Mouse (Mus musculus): ENCODE results near the gene Ascl2. TPM values are rescaled to one million over a fixed set of nuclear protein-coding genes. Genes with fewer than 3 reads are reported as not detected.

Gene Ascl2
- polyA plus RNA-seq (2017; shearing (Covaris generic)): 0.31 TPM

GRCm38 (mm10) chr7:142968809-142969511, at the start of gene Ascl2:
Ascl2 (minus strand) TSS chr7:142969264.

GRCm38 (mm10) chr7:143004727-143005343, 35.8 kb upstream of the Ascl2 start, which contains the start of gene Tspan32:
Tspan32 (plus strand) TSS chr7:143005046.

GRCm38 (mm10) chr7:142931028-142931427, 38.0 kb downstream of the Ascl2 start, which contains the start of gene Th:
Th (minus strand) TSS chr7:142931128.

Other genes starting within 250 kb of the Ascl2 start
- gene Ins2, start 225.9 kb downstream of the Ascl2 start, polyA plus RNA-seq (2017; shearing (Covaris generic)): not detected
- not detected for gene Th, start 38.1 kb downstream of the Ascl2 start, polyA plus RNA-seq (2017; shearing (Covaris generic))
- 96.9 TPM for gene Tspan32, start 35.8 kb upstream of the Ascl2 start, polyA plus RNA-seq (2017; shearing (Covaris generic))
- 28.6 TPM for gene Cd81, start 83.5 kb upstream of the Ascl2 start, polyA plus RNA-seq (2017; shearing (Covaris generic))
- 18.9 TPM for gene Tssc4, start 100.0 kb upstream of the Ascl2 start, polyA plus RNA-seq (2017; shearing (Covaris generic))
- gene Trpm5, start 125.4 kb upstream of the Ascl2 start, polyA plus RNA-seq (2017; shearing (Covaris generic)): not detected
- gene Kcnq1, start 137.1 kb upstream of the Ascl2 start, polyA plus RNA-seq (2017; shearing (Covaris generic)): not detected